Mouse (Mus musculus) ES-Bruce4 (cell line): ENCODE results near the gene Gpc1.

Experiments used
- CTCF ChIP-seq: IDR thresholded peaks from one replicate; pipeline ENCODE4 v1.8.1; 2011; ENCODE audit warnings: low read depth, low read length
- EP300 ChIP-seq: IDR thresholded peaks from 2 replicates; pipeline ENCODE4 v1.6.1; 2011; ENCODE audit warnings: low read depth, low read length; ENCODE audit not compliant: insufficient read depth
- POLR2A ChIP-seq: IDR thresholded peaks from one replicate; pipeline ENCODE4 v1.8.1; 2011; ENCODE audit warnings: low read length; ENCODE audit not compliant: insufficient read depth

DNA sequence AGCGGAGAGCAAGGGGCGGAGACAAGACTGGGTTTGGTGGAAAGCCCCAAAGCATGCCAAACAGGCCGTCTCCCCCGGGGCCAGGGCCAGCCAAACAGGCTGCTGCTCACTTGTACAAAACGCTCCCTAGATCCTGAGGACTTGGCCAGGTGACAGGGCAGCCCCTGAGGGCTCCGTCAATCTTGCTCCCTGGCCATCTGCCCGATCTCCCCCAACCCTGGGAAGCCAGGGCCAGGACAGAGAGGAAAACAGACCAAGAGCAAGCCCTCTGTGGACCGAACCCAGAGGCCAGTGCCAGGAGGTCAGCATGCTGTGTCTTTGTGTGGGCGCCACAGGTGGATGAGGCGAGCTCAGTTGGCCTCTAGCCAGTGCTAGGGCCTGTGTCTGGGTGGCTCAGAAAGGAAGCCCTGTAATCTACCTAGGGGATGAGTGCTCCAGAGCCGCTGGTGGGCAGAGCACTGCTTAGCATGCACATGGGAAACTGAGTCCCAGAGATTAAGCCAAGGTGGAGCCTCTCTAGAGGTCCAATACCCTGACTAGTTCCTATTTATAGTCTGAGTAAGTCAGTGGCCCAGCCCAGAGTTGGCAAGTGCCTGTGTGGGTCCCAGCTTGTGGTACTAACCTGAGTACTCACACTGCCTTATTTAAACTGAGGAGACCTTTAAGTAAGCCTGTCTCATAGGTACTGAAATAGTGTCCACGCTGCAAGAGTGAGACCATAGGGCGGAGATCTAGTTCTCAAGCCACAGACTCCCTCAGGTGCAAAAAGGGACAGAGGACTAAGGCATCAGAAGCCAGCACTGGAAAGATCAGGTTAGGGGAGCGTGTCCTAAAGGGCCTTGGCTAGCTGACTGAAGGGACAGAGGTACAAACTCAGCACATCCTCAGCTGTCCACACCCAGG lies 6.7 kb downstream of the Gpc1 start:
- no peak for TF ChIP-seq POLR2A
- no peak for TF ChIP-seq CTCF
- no peak for TF ChIP-seq EP300
